Mouse (Mus musculus) spleen, adult 2 months (tissue): ENCODE measurements at regions not wholly inside any gene's neighbourhood (a gene's known extent, or its start where the extent isn't known, plus 50 kb on each side); places are given as distances from the start of the nearest gene placed in this dataset.

Experiments
- DNase-seq, 2 experiments: peaks; one replicate each; pipeline versions ENCODE4 v3.0.0 to v3.0.0-alpha.2; 2012 to 2021; ENCODE audit warnings: low spot score in 2 of 2, low read depth in 1 of 2
- H3K27ac ChIP-seq: fragments of 200-500 bp; 2 replicates; pipeline ENCODE4 v1.5.1; 2012; ENCODE audit warnings: low read length, inconsistent platforms; ENCODE audit not compliant: insufficient read depth
- H3K27me3 ChIP-seq: fragments of 200-500 bp; 2 replicates; pipeline ENCODE4 v1.6.1; 2012; ENCODE audit warnings: mild to moderate bottlenecking, moderate library complexity, low read length, inconsistent platforms; ENCODE audit not compliant: control insufficient read depth, insufficient read depth
- H3K36me3 ChIP-seq: fragments of 200-500 bp; 2 replicates; pipeline ENCODE4 v1.6.1; 2012; ENCODE audit warnings: mild to moderate bottlenecking, low read length, inconsistent platforms; ENCODE audit not compliant: control insufficient read depth, insufficient read depth
- H3K4me1 ChIP-seq: fragments of 200-500 bp; 2 replicates; pipeline ENCODE4 v1.6.1; 2011; ENCODE audit warnings: inconsistent platforms; ENCODE audit not compliant: control insufficient read depth, insufficient read depth, insufficient read length
- H3K4me3 ChIP-seq: fragments of 200-500 bp; 2 replicates; pipeline ENCODE4 v1.5.1; 2011; ENCODE audit warnings: mild to moderate bottlenecking, inconsistent platforms; ENCODE audit not compliant: insufficient read depth, insufficient read length; ENCODE audit errors: extremely low read depth
- CTCF ChIP-seq: fragments of 200-500 bp; IDR thresholded peaks from 2 replicates; pipeline ENCODE4 v1.5.1; 2011; ENCODE audit warnings: mild to moderate bottlenecking, inconsistent platforms; ENCODE audit not compliant: insufficient read depth, insufficient read length, insufficient replicate concordance; ENCODE audit errors: extremely low read depth
- POLR2A ChIP-seq: fragments of 200-500 bp; IDR thresholded peaks from 2 replicates; pipeline ENCODE4 v1.6.1; 2011; ENCODE audit warnings: low read depth, low read length, inconsistent platforms
- WGBS: fragments of 180-500 bp; shearing (Covaris S2); methylation state at CpG from one replicate; pipeline ENCODE4 v1.1.7; 2018; 5-methylcytosine and 5-hydroxymethylcytosine counted together

- H3K36me3 ChIP-seq, result no peaks in the 10 kb centered on the region
- TF ChIP-seq CTCF (no peak), POLR2A (no peak)
- 88% methylated on average over 16 of the region's 16 CpGs for WGBS
- DNase-seq, result no peak
- no peaks in the 10 kb centered on the region for H3K27me3 ChIP-seq
- H3K4me1 ChIP-seq, result peaks cover 8% of the 10 kb centered on the region; the same call in 1 of the 2 replicates
- H3K4me3 ChIP-seq, result no peak overlapping the region
- H3K27ac ChIP-seq, result no peak overlapping the region
These were observed 123.6 kb downstream of the Cd83 start for GRCm38 (mm10) chr13:43908041-43908644.

- Histone ChIP-seq H3K4me1 (peaks cover 8% of the 10 kb centered on the region; the same call in 1 of the 2 replicates), H3K27me3 (no peaks in the 10 kb centered on the region), H3K27ac (no peak overlapping the region), H3K4me3 (no peak overlapping the region), H3K36me3 (no peaks in the 10 kb centered on the region)
- TF ChIP-seq POLR2A (no peak), CTCF (no peak)
- no peak for DNase-seq
- WGBS, result 81% methylated on average over 7 of the region's 7 CpGs
These were observed 125.4 kb downstream of the Cd83 start for GRCm38 (mm10) chr13:43909933-43910332.

- no peak overlapping the region for H3K4me3 ChIP-seq
- no peak overlapping the region for H3K27ac ChIP-seq
- H3K27me3 ChIP-seq, result no peaks in the 10 kb centered on the region
- 74% methylated on average over 7 of the region's 7 CpGs for WGBS
- TF ChIP-seq CTCF (no peak), POLR2A (no peak)
- H3K36me3 ChIP-seq, result no peaks in the 10 kb centered on the region
- no peak for DNase-seq
- H3K4me1 ChIP-seq, result no peaks in the 10 kb centered on the region; the same call in 1 of the 2 replicates
These were observed 128.9 kb downstream of the Cd83 start for GRCm38 (mm10) chr13:43913476-43913875.

GRCm38 (mm10) chr13:43919781-43920420 lies 135.3 kb downstream of the Cd83 start:
- DNase-seq, result no peak
- no peak overlapping the region for H3K4me3 ChIP-seq
- H3K36me3 ChIP-seq, result no peaks in the 10 kb centered on the region
- no peak for TF ChIP-seq POLR2A
- no peak for TF ChIP-seq CTCF
- H3K27me3 ChIP-seq, result no peaks in the 10 kb centered on the region
- WGBS, result 29% methylated on average over 5 of the region's 5 CpGs
- peaks cover 6% of the 10 kb centered on the region; the same call in 1 of the 2 replicates for H3K4me1 ChIP-seq
- no peak overlapping the region for H3K27ac ChIP-seq

GRCm38 (mm10) chr13:43930081-43930981 lies 145.8 kb downstream of the Cd83 start:
- TF ChIP-seq POLR2A, result no peak
- TF ChIP-seq CTCF, result no peak
- no peaks in the 10 kb centered on the region for H3K36me3 ChIP-seq

GRCm38 (mm10) chr13:43932946-43933345 lies 148.4 kb downstream of the Cd83 start:
- Histone ChIP-seq H3K27ac (no peak overlapping the region), H3K4me3 (no peak overlapping the region), H3K27me3 (no peaks in the 10 kb centered on the region), H3K36me3 (no peaks in the 10 kb centered on the region), H3K4me1 (peaks cover 3% of the 10 kb centered on the region; the same call in 1 of the 2 replicates)
- 74% methylated on average over 7 of the region's 7 CpGs for WGBS
- TF ChIP-seq CTCF (no peak), POLR2A (no peak)
- no peak for DNase-seq

More at GRCm38 (mm10) chr13:43930081-43930981, 145.8 kb downstream of the Cd83 start:
- Histone ChIP-seq H3K4me3 (no peak overlapping the region), H3K4me1 (no peaks in the 10 kb centered on the region), H3K27ac (no peak overlapping the region), H3K27me3 (no peaks in the 10 kb centered on the region)
- no peak for DNase-seq
- WGBS, result 94% methylated on average over 19 of the region's 19 CpGs
